Mouse (Mus musculus): ENCODE results near the gene Gm49396.

- TF ChIP-seq CTCF (IDR thresholded peaks at IDR 0.05) (no peak), EP300 (IDR thresholded peaks at IDR 0.05) (no peak)
Observed at GRCm38 (mm10) chr7:30594510-30595024, 31.4 kb downstream of the Gm49396 start.
